Mouse (Mus musculus) spleen, adult 2 months (tissue): ENCODE results near the gene Tent4b.

Experiments used
- CTCF ChIP-seq: fragments of 200-500 bp; IDR thresholded peaks from 2 replicates; pipeline ENCODE4 v1.5.1; 2011; ENCODE audit warnings: mild to moderate bottlenecking, inconsistent platforms; ENCODE audit not compliant: insufficient read depth, insufficient read length, insufficient replicate concordance; ENCODE audit errors: extremely low read depth
- POLR2A ChIP-seq: fragments of 200-500 bp; IDR thresholded peaks from 2 replicates; pipeline ENCODE4 v1.6.1; 2011; ENCODE audit warnings: low read depth, low read length, inconsistent platforms

DNA sequence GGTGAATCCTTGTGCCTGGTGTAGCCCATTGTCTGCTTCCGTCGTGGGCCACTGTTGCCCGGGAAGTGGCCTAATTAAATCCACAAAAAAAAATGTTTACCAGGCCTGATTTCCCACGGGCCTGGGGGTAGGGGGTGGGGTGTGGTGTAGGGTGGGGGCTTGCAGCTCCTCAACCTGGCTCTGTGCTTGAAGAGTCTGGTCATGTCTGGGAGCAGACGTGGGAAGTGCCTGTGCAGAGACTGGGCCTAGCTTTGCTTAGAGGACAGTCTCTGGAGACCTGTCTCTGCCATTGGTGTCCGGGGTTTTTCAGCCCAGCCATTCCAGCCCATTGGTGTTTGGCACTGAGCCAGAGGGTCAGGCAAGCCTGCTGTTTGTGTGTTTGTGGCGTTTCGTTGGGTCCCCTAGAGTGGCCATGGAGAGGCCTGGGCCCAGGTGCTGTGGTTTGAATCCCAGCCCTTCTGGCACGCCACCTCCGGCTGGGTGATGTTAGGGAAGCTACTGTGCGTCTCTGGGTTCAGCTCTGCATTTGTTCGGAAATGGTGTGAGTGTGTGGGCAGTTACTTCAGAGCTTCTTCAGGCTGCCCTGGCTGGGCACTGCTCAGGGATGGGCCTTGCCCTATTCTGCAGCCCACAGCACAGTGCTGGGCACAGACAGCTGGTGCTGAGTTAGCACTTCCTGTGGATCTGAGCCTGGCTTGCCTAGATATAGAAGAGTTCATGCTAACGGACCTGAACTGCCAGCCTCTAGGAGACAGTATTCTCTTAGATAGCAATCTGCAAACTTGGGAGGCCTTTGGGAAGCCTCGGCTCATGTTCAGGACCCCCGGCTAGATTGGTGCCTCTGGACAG is 102.8 kb downstream of the Tent4b start:
- TF ChIP-seq POLR2A (no peak), CTCF (no peak)
